Mouse (Mus musculus) thymus, adult 2 months (tissue): Measurements from ENCODE around the gene Dlgap1.

Source experiments
- CTCF ChIP-seq: fragments of 200-500 bp; IDR thresholded peaks from 2 replicates; pipeline ENCODE4 v1.5.1; 2012; ENCODE audit warnings: mild to moderate bottlenecking, control low read depth, low read length, moderate library complexity, borderline replicate concordance; ENCODE audit not compliant: control insufficient read depth, poor library complexity, insufficient read depth; ENCODE audit errors: extremely low read depth
- POLR2A ChIP-seq: fragments of 200-500 bp; IDR thresholded peaks from 2 replicates; pipeline ENCODE4 v1.6.1; 2012; ENCODE audit warnings: mild to moderate bottlenecking, low read length, control low read depth, moderate library complexity; ENCODE audit not compliant: control insufficient read depth, poor library complexity, insufficient read depth; ENCODE audit errors: extremely low read depth

DNA sequence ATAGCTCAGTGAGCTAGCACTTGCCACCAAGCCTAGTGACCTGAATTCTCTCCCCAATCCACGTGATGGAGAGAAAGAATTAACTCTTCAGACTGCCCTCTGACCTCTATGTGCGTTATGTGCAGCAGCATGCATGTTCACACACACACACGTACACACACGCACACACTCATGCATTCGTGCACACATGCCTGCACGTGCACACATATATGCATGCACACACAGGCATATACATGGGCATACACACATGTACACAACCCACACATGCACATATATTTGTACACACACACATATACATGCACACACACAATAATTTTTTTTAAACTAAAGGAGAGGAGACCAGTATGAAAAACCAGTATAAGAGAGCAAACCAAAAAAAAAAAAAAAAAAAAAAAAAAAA is 465.7 kb downstream of the Dlgap1 start:
- TF ChIP-seq CTCF (no peak), POLR2A (no peak)
